Mouse (Mus musculus): ENCODE data around the gene Elp5. TPM values are rescaled to one million over a fixed set of nuclear protein-coding genes. Genes with fewer than 3 reads are reported as not detected.
"Not testable (repeated sequence)": the region's sequence is repeated elsewhere in the genome, so short reads cannot be mapped to it uniquely, and the experiment has no call there.

The Elp5 gene
- total RNA-seq (2021): 10 to 100 TPM; 77.5 to 78.4 TPM

DNA sequence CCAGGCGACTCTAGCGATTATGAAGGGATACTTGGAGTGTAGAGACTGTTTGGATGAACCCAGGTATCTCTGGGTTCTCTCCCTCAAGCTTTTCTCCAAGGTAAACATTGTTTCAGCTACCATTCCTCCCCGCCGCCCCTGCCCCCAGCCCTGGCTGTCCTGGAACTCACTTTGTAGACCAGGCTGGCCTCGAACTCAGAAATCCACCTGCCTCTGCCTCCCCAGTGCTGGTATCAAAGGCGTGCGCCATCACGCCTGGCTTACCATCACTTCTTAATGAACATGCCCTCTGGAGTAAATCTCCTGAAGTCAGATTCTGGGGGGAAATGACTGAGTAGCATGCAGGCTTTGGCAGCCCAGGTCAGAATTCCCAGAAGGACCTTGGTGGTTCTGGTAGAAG is at the start of gene Elp5:
Gene Elp5, minus strand, starts transcription at position 293 of the 400 bp plus-strand sequence.
- DNase-seq: no peak

DNA sequence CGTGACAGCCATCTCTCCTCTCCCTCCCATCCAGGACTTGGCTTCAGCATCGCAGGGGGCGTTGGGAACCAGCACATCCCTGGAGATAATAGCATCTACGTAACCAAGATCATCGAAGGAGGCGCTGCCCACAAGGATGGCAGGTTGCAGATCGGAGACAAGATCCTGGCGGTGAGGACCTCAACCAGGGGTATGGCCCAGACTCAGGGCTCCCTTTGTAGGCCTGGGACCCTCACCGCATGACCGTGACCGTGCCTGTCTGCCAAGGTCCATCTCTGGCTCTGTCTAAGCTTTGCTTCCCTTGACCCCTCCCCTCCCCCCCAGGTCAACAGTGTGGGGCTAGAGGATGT is 49.0 kb upstream of the Elp5 start:
- DNase-seq: no peak

DNA sequence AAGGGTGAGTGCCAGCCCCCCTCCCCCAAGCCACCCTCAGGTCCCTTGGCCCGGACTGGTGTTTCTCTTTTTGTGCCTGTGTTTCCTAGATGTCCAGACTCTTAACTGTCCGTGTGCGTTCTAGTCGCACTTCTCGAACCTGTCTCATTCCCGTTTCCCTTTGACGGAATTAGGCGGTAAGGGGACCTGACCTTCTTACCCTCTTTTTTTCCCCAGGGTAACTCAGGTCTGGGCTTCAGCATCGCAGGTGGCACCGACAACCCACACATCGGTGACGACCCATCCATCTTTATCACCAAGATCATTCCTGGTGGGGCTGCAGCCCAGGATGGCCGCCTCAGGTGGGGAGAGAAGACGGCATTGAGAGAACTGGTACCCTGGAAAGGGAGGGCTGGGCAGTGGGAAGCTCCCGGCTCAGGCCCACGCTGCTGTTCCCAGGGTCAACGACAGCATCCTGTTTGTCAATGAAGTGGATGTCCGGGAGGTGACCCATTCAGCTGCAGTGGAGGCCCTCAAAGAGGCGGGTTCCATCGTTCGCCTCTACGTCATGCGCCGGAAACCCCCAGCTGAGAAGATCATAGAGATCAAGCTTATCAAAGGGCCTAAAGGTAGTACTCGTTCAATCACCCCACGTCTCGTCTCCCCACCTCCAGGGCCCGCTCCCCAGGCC is 48.5 kb upstream of the Elp5 start:
- no peak for DNase-seq

DNA sequence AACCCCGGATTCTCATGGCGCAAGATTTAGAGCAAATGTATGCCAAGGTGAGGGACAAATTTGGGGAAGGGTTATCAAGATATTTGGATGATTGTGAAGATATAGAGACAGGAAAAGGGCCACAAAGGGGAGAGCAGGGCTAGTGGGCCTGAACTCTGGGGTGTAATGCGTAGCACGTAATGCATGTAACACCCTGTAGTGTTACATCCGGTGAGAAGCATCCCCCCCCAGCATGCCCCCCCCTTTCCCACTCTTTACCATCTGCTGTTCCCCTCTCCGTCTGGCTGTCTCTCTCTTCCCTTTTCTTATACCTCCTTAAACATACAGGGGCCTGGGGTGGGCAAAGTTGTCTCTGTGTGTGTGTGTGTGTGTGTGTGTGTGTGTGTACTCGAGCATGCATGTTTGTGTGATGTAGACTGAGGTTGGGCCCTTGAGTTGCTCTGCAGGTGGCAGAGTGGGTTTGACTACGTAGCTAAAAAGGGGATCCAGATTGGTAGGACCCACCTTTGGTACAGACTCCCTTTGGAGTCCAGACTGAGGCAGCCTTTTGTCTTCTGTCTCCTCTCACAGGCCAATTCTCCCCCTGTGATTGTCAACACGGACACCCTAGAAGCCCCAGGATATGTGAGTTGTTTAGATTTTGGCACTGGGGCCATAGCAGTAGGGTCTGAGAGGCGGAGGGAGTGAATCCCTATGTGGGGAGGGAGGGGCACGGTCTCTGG is 47.7 kb upstream of the Elp5 start:
- no peak for DNase-seq

DNA sequence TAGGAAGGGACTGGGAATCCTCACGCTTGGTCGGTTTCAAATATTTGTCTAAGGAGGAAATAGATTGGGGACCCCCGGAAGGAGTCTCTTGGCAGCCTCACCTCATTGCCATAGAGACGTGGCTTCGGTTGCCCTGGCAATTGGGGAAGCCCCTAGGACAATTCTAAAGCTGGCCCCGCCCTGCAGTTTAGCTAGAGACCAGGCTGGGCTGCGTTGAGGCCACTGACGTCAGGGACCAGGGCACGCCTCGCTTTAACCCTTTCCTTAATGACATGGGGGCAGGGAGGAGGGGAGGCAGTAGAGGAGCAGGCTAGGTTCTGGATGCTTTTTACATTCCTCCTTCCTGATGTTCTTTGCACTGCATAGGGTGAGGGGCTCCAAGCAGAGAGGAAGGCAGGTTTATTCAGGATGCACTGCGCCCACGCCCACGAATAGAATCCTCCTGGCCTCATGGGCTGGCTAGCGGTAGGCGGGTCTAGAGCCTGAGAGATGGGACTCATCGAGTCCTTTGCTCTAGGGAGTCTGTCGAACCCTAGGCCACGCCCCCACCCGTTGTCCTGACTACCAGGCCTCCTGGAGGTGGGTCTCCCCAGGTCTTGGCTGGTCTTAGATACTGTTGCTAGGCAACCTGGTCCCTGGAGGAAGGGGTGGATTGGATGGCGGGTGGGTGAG is 46.9 kb upstream of the Elp5 start:
- DNase-seq: peak; percentile 81 to 83

DNA sequence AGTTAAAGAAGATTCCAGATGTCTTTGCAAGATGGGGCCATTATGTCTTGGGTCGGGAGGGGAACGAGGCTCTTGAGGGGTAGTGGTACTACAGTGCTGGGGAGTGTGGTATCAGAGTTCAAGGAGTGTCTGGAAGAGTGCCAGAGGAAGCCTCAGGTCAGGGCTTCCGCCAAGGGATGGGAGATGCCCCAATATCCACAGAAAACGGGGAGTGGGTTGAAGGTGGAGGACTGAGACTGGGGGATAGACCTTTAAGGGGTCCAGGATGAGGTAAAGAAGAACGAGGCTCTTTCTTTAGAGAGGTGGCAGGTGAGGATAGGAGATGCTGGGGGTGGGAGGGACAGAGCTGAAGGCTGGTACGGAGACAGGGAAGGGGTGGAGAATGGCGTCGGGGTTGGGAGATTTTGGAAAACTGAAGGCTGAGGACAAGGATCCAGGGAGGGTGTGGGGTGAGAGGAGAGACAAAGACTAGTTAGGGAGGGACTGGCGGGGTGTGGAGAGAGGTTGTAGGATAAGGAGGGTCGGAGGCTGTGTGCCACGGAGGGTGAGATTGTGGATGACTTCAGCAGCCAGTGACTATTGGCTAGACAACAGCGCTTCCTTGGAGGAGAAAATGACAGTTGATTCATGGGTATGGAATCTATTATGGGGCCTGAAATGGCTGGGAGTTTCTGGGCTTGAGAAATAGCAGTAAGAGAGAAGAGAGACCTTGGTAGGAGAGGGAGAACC is 46.2 kb upstream of the Elp5 start:
- no peak for DNase-seq

DNA sequence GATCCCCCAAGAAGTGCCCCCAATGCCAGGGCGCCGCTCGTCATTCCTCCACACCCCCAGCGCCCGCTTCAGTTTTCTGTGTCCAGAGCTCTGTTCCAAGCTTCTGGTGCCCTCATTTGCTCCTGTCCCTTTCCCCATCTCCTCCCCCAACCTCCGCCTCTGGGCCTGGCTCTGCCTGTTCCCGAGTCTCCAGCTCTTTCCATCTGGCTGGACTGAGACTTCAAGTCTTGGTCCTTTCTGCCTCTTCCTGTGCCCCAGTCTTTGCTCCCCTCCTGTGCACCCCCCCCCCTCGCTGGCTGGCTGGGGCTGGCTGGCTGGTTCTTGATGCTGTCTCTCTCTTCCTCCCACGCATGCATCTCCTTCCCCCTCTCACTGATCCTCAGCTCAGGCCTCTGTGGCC is 45.1 kb upstream of the Elp5 start:
- DNase-seq: peak in 1 of 2 experiments; percentile 50

DNA sequence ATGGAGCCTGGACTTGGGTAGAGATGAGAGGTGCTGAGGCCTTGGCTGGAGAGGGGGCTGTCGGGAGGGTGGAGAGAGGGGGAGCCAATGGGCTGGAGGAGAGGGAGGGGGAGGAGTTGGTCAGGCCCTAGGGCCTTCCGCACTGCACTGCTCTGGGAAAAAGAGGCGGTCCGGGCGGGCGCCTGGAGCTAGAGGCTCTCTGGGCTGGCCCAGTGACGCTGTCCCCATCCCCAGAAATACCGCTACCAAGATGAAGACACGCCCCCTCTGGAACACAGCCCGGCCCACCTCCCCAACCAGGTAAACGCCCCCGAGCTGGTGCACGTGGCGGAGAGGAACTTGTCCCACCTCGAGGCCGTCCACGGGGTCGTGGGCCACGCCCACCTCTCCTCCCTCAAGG is 44.4 kb upstream of the Elp5 start:
- DNase-seq: no peak

DNA sequence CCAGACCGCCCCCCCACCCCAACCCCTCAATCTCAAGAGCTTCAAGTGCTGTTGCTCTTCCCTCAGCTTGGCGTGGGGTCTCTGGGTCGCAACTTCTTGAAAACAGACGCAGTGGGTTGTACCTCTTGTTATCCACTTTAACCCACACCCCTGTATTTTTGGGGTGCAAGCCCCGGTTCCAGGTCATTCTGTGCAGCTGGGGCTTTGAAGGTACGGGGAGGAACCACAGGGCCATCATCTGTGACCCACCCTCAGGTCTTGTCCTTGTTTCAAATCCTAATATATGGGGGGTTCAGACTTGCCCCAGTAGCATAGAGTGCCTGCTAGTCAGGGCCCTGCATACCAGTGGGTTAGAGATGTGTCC is 41.8 kb upstream of the Elp5 start:
- no peak for DNase-seq

DNA sequence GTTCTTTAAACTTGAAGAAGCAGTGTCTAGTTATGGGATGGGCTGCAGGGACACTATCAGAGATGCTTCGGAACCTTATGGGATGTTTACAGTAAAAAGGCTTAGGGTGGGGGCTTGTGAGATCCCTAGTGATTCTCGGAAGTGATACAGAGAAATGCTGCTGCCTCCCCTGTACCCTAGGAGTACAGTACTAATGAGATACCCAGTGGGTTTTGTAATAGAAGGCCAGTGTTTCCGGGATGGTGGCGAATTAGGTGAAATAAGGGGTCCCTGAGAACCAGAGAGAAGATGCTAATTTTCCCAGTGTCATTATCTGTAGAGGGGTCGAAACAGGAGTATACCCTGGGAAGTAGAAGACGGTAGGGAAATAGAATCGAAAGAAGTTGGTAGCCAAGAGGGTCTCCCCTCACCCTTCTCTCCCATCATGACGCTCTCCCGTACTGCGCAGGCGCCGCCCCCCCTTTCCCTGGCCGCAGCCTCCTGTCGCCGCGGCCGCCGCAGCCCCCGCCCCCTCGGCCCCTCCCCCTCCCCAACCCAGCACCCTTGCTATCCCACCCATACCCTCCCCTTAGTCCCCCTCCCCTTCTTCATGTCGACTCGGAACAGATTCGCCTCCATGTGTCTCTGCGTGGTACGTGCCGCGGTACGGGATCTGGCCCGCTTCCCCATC is 41.3 kb upstream of the Elp5 start:
- no peak for DNase-seq

DNA sequence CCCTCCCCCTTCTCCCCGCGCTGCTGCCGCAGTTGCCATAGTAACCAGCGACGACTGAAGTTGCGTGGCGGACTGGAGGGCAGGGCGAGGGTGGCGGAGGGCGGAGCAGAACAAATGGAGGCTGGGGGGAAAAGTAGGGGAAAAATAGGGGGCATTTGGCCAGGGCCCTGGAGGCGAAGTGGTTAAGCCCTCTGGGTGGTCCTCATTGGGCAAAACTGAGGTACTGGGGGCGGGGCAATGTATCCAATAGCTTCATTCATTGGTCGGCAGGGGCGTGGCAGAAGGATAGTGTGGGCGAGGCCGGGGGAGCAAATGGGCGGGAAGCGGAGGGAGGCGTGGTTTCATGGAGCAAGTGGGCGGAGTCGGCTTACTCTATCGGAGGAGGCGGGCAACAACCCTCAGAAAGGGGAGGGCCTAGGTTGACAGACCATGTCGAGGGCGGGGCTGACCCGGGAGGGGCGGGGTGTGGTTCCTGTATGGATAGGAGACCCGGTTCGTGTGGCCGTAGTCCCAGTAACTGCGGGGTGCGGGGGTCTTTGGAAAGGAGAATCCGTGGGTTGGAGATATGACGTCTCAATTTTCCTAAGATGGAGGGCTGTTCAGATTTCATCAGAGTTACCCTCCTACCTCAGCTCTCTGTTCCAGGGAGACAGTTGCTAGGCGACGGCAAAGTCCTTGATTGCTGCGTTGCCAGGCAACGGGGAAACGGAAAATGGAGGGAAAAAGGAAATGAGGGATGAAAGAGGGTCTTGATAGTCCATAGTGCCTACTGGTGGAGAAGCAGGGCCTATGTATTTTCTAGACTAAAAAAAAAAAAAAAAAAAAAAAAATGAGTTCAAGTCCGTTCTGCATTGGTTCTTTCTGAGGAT is 39.2 kb upstream of the Elp5 start:
- DNase-seq: peak; percentile 98 to 99

DNA sequence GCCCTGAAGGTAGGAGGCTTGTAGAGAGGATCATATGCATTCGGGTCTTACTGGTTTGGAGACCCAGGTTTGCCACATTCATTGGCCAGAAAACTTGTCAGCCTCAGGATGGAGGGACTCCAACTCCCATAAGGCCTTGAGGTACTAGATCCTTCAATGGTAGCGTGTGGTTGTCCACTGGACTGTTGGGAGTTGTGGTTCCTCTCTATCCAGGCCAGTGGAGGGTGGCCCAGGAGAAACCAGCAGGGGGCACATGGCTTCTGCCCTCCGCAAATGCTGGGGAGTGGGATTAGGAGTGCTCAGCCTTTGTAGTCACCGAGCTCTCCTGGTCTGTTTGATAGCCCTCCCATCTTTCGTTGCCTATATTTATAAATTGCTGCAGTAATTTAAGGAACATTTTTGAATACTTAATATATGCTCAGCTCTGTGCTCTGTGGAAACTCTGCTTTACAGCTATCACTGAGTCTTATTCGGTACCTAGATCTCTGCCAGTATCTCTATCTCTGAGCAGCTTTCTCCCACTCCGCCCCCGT is 38.5 kb upstream of the Elp5 start:
- peak; percentile 73 to 74 for DNase-seq

DNA sequence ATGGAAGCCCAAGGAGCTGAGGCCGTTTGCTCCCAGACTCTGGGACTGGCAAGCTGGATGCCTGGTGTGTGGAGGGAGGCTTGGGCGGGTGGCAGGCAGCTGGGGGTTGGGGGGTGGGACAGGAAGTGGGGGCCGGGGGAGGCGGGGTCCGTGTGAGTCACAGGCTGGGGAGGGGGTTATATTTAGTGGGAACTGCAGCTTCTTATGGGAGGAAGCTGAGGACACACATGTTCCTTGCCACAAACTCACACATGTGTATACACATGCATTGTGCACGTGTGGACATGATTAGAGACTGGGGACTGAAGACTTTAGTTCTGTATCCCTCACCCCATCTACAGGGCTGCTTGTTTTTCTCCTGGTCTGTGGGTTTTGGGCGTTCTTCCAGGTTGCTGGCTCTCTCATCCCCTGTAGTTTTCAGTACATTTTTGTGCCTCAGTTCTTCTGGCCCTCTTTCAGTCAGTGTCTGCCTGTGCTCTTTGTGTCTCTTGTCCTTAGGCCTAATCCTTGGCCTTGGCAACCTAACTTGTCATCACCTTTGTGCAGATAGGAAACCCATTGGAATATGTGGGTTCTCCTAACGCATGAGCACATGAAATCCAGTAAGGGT is 37.8 kb upstream of the Elp5 start:
- no peak for DNase-seq

DNA sequence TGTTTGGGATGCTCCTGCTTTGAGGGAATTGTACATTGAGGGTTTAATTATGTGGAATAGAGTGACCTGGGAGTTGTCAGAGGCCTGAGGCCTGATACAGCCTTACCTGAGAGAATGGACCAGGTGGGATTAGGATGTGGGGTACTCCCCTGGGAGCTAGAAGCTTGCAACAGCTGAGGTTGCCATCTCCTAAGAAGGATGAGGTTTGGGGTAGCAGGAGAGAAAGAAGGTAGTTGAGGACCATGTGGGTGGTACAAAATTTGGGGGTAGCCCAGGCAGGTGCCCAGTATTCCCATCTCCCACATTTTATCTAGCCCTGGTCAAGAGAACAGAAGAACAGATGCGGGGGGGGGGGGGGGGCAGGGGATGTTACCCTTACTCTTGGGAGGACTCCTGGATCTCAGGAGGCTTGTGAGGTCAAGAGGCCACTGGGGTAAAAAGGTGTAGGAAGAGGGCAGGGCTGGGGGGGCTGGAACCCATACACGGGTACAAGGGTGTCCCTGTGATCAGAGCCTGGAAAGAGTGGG is 37.2 kb upstream of the Elp5 start:
- no peak for DNase-seq

DNA sequence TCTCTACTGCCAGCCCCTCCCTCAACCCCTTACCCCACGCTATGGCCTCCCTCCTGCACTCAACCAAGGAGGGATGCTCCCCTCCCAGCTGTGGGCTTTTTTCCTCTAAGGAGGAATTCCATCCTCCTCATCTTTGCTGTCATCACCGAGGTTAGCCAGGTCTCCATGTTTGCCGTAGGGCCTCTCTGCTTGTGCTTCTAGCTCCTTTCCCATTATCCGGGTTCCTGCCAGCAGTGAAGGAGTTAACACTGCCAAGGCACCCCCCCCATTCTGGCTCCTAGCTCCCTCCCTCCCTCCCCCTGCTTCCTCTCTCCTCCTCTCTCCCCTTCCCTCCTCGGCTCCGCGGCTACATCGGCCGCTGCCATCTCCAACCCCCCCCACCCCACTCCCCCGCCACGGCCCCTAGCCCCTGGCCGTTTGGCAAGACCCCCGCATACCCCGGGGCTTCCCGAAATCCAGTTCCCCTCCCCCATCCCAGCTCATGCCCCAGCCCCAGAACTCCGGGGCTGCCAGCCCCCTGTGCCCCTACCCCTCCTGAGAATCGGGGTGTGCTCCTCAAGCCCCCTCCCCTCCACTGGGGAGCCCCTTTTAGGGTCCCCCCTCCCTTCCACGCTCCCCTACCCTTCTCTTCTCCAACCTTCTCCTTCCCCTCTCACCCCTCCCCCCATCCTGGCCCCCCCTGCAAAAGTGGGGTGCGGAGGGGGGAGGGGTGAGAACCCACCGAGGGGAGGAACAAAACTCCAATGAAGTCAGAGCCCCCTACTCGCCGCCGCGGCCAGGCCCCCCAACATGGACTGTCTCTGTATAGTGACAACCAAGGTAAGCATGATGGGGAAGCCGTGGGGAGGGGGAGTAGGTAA is 36.0 kb upstream of the Elp5 start:
- DNase-seq: peak in 1 of 2 experiments; percentile 61

DNA sequence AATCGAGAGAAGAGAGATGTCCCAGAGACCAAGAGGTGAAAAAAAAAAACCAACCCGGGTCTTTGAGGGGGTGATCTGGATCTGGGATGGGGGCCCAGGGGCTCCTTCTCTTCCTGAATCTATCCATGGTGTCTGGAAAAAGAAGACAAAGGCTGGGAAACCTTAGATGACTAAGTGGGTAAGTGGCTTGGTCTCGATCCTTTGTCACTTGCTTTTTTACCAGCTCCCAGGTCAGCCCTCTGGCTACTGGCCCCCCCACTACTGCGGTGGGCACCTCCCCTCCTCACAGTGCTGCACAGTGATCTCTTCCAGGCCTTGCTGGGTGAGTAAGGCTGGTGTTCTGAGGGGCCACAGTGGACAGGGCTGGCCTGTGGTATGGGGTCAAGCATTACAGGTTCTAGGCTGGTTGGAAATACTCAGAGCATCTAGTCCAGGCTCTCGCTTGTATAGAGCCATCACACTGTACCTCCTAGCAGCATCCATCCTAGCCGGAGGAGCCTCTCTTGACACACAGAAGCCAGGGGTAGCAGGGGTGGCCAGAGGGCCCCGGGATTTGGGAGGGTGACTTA is 35.0 kb upstream of the Elp5 start:
- DNase-seq: no peak

DNA sequence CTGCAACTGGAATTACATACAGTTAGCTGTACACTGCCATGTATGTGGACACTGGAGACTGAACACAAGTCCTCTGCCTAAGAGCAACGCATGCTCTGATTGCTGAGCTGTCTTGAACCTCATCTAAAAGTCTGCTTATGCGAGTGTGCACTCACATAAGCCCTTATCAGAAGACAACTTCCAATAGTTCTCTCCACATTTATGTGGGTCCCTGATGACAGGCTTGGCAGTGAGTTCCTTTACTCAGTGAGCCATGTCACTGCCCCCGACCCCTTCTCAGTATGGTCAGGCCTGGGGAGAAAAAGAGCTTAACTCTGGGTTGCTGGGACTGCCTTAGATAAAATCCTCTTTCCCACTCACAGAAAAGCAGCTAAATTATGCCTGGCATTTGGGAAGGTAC is 34.4 kb upstream of the Elp5 start, which contains the start of gene Dlg4:
Gene Dlg4, plus strand, starts transcription at position 274 of the 400 bp plus-strand sequence.
- DNase-seq: no peak

DNA sequence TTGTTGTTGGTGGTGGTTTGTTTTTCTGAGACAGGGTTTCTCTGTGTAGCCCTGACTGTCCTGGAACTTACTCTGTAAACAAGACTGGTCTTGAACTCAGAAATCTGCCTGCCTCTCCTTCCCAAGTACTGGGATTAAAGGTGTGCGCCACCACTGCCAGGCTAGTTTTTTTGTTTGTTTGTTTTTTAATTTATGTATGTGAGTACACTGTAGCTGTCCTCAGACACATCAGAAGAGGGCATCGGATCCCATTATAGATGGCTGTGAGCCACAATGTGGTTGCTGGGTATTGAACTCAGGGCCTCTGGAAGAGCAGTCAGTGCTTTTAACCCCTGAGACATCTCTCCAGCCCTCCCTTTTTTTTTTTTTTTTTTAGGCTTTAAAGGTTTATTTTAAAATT is 33.9 kb upstream of the Elp5 start:
- not testable (repeated sequence) for DNase-seq

DNA sequence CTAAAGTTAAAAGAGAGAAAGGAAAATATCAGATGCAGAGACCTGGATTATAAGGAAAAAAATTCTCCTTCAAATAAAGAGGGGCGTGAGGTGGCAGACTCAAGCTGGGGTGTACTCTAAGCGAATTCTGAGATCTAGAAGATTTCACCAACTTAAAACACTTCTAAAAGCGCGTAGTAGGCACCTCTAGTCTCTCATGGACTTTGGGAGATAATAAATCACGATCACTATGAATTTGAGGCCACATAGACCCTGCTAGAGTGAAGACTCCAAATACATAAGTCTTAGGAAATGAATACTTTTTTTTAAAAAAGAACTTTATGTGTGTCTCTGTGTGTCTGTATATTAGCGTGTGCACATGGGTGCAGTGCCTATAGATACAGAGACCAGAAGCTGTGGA is 33.4 kb upstream of the Elp5 start:
- DNase-seq: no peak

Data from layer of hippocampus, postnatal 36 days (tissue).